Mouse (Mus musculus) megakaryocyte, embryonic 14.5 days (primary cell): ENCODE measurements around the gene Nxf2.

Experiments used
- FLI1 ChIP-seq: IDR thresholded peaks from 2 replicates; pipeline ENCODE4 v1.6.1; 2012; ENCODE audit warnings: low read length, inconsistent platforms, mixed read lengths
- GATA1 ChIP-seq: IDR thresholded peaks from 3 replicates; pipeline ENCODE4 v1.6.1; 2012; ENCODE audit warnings: mixed read lengths, low read length, inconsistent platforms, borderline replicate concordance

DNA sequence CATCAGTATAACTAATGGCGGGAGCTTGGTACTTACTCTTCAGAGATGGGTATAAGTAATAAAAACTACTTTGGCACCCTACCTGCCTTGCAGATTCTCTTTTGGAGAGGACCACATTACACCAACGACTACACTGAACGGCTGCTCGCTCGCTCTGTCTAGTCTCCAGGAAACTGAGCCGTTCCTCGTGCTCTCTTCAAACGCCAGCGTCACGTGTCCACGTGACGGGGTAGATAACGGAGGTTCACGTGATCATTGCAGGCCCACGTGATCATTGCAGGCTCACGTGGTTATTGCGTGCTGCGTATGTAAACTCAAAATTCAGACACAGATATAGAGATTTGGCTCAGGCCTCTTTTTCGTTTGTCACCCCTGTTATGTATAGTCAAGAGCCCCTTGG, at the start of gene Nxf2:
- TF ChIP-seq GATA1 (no peak), FLI1 (no peak)
